Mouse (Mus musculus) embryonic fibroblast, embryonic 13.5 days (primary cell): Measurements from ENCODE around the gene Ndel1. TPM values are rescaled to one million over a fixed set of nuclear protein-coding genes. Genes with fewer than 3 reads are reported as not detected.

Experiments used
- H3K27ac ChIP-seq: 2 replicates; pipeline ENCODE4 v1.5.1; 2012; ENCODE audit warnings: low read length, control low read depth, inconsistent platforms; ENCODE audit not compliant: insufficient read depth
- H3K4me1 ChIP-seq: 2 replicates; pipeline ENCODE4 v1.6.1; 2011; ENCODE audit warnings: low read length; ENCODE audit not compliant: control insufficient read depth, insufficient read depth
- H3K4me3 ChIP-seq: 2 replicates; pipeline ENCODE4 v1.5.1; 2011; ENCODE audit warnings: mild to moderate bottlenecking, control low read depth, low read length; ENCODE audit not compliant: insufficient read depth
- CTCF ChIP-seq: IDR thresholded peaks from 2 replicates; pipeline ENCODE4 v1.5.1; 2011; ENCODE audit warnings: mild to moderate bottlenecking, control low read depth, low read length, moderate library complexity, borderline replicate concordance; ENCODE audit not compliant: insufficient read depth
- POLR2A ChIP-seq: IDR thresholded peaks from 2 replicates; pipeline ENCODE4 v1.6.1; 2011; ENCODE audit warnings: low read depth, mild to moderate bottlenecking, control low read depth, low read length, moderate library complexity
- polyA plus RNA-seq: library from polyadenylated mRNA; stranded (reverse); fragments of >200 nt; gene quantifications from 2 replicates; pipeline ENCODE4 v1.2.4, GENCODE M21; 2011; ENCODE audit warnings: low read depth; ENCODE audit not compliant: missing spikeins, insufficient read length

Gene Ndel1
- polyA plus RNA-seq, 1 experiment, result 122 TPM

- H3K4me1 ChIP-seq, result no peaks in the 10 kb centered on the region
- TF ChIP-seq POLR2A (no peak), CTCF (no peak)
- H3K27ac ChIP-seq, result no peak overlapping the region
- no peak overlapping the region for H3K4me3 ChIP-seq
Measured at GRCm38 (mm10) chr11:68782336-68782735, 89.3 kb downstream of the Ndel1 start.

GRCm38 (mm10) chr11:68780466-68781114, 91.1 kb downstream of the Ndel1 start:
- Histone ChIP-seq H3K27ac (no peak overlapping the region), H3K4me1 (no peaks in the 10 kb centered on the region), H3K4me3 (no peak overlapping the region)
- no peak for TF ChIP-seq CTCF
- no peak for TF ChIP-seq POLR2A

- no peak overlapping the region for H3K27ac ChIP-seq
- H3K4me1 ChIP-seq, result no peaks in the 10 kb centered on the region
- no peak overlapping the region for H3K4me3 ChIP-seq
- TF ChIP-seq POLR2A (no peak), CTCF (no peak)
Measured at GRCm38 (mm10) chr11:68779735-68780465, 91.8 kb downstream of the Ndel1 start.

- TF ChIP-seq POLR2A (no peak), CTCF (no peak)
- Histone ChIP-seq H3K27ac (no peak overlapping the region), H3K4me1 (no peaks in the 10 kb centered on the region), H3K4me3 (no peak overlapping the region)
Measured at GRCm38 (mm10) chr11:68778855-68779254, 92.8 kb downstream of the Ndel1 start.

GRCm38 (mm10) chr11:68777933-68778332, 93.7 kb downstream of the Ndel1 start:
- Histone ChIP-seq H3K4me3 (no peak overlapping the region), H3K4me1 (no peaks in the 10 kb centered on the region), H3K27ac (no peak overlapping the region)
- TF ChIP-seq POLR2A, result no peak
- no peak for TF ChIP-seq CTCF

GRCm38 (mm10) chr11:68776147-68776655, 95.5 kb downstream of the Ndel1 start:
- Histone ChIP-seq H3K4me3 (no peak overlapping the region), H3K4me1 (no peaks in the 10 kb centered on the region), H3K27ac (no peak overlapping the region)
- TF ChIP-seq POLR2A, result no peak
- no peak for TF ChIP-seq CTCF

Other genes starting within 250 kb of the Ndel1 start
- 459 and 533 TPM in 2 replicates for gene Myh10, start 180.3 kb downstream of the Ndel1 start, polyA plus RNA-seq
- gene Rnf222, start 16.7 kb upstream of the Ndel1 start, polyA plus RNA-seq, result not detected in 2 replicates
- 3,230 and 3,899 TPM in 2 replicates for gene Rpl26, start 29.7 kb upstream of the Ndel1 start, polyA plus RNA-seq
- gene Odf4, start 55.2 kb upstream of the Ndel1 start, polyA plus RNA-seq, result not detected in 2 replicates
- gene Arhgef15, start 85.6 kb upstream of the Ndel1 start, polyA plus RNA-seq, result 0.55 and 1.4 TPM in 2 replicates
- gene Slc25a35, start 96.3 kb upstream of the Ndel1 start, polyA plus RNA-seq, result 4.9 and 5.7 TPM in 2 replicates
- 35.4 and 38.2 TPM in 2 replicates for gene Rangrf, start 103.3 kb upstream of the Ndel1 start, polyA plus RNA-seq
- gene Pfas, start 136.6 kb upstream of the Ndel1 start, polyA plus RNA-seq, result 16.6 and 22.7 TPM in 2 replicates
- 43.2 and 44.2 TPM in 2 replicates for gene Ctc1, start 144.1 kb upstream of the Ndel1 start, polyA plus RNA-seq
- 31.5 and 44.0 TPM in 2 replicates for gene Aurkb, start 173.8 kb upstream of the Ndel1 start, polyA plus RNA-seq
- 9.7 and 11.2 TPM in 2 replicates for gene Borcs6, start 187.9 kb upstream of the Ndel1 start, polyA plus RNA-seq
- gene Tmem107, start 198.9 kb upstream of the Ndel1 start, polyA plus RNA-seq, result 14.0 and 17.6 TPM in 2 replicates
- 51.1 and 58.3 TPM in 2 replicates for gene Vamp2, start 216.6 kb upstream of the Ndel1 start, polyA plus RNA-seq
- 23.1 and 30.9 TPM in 2 replicates for gene Per1, start 223.4 kb upstream of the Ndel1 start, polyA plus RNA-seq
- not detected in 2 replicates for gene Hes7, start 248.5 kb upstream of the Ndel1 start, polyA plus RNA-seq